10 mouse cellular contexts compared by ENCODE assay signal in genomic region chr10:109861275-109861674, GRCm38 (mm10).
DNase-seq lines count a peak whose midpoint lies in the region; ATAC-seq and TF ChIP-seq lines count a peak whose summit lies in the region.
"Had no signal": no experiment of that assay in that cellular context is flagged by ENCODE, and none has a peak within 500 bp of the region (broad histone marks: within the 10 kb centered on the region; RNA-seq: fewer than 3 reads in every experiment).

No protein-coding gene starts in this region.

- H3K79me2 ChIP-seq in MEL (ENCODE audit: control insufficient read depth, insufficient read depth, low read length, poor library complexity) = no peaks in the 10 kb centered on the region

- TF ChIP-seq POLR2A in kidney, adult 2 months (IDR thresholded peaks at IDR 0.05; ENCODE audit: low read depth, low read length) = no peak
- no peak for TF ChIP-seq POLR2A in MEL (IDR thresholded peaks at IDR 0.05; ENCODE audit: control insufficient read depth in 1 of 2, insufficient read depth in 1 of 2, low read depth in 1 of 2, low read length in 2 of 2, poor library complexity in 1 of 2)

- TF ChIP-seq RAD21 in MEL (IDR thresholded peaks at IDR 0.05; ENCODE audit: low read depth, low read length) = peak; percentile 66

- no peak for TF ChIP-seq EP300 in MEL (IDR thresholded peaks at IDR 0.05; ENCODE audit: low read depth in 1 of 2, low read length in 2 of 2)

- peak; percentile 21; the same call in 1 of the 2 replicates for TF ChIP-seq CTCF in kidney, adult 2 months (conservative IDR thresholded peaks at IDR 0.05; ENCODE audit: insufficient read depth, insufficient read length, low read depth, low read length)
- TF ChIP-seq CTCF in MEL (IDR thresholded peaks at IDR 0.05 in 2 of 3, conservative IDR thresholded peaks at IDR 0.05 in 1 of 3; ENCODE audit: control insufficient read depth in 1 of 3, insufficient read depth in 1 of 3, low read depth in 2 of 3, low read length in 3 of 3, poor library complexity in 1 of 3, severe bottlenecking in 1 of 3) = peak; percentile 6 to 62 (median 36); a peak in 4 of 6 replicates

- no peak for ATAC-seq in kidney, embryonic 16.5 days (ENCODE audit: low FRiP score, low TSS enrichment)
- ATAC-seq in common myeloid progenitor, adult 5-6 weeks (replicated peaks; ENCODE audit: low read depth, poor library complexity, severe bottlenecking) = peak; percentile 82
- peak; percentile 42; the same call in 1 of the 2 replicates for ATAC-seq in midbrain, embryonic 12.5 days (ENCODE audit: low FRiP score, low read depth)
- ATAC-seq: activated CD4-positive, CD25-positive, alpha-beta regulatory T cell, adult 4 months had no signal

- no peaks in the 10 kb centered on the region for H3K4me1 ChIP-seq in kidney, adult 2 months (ENCODE audit: control insufficient read depth, insufficient read depth, low read length)
- no peaks in the 10 kb centered on the region; the same call in 1 of the 2 replicates for H3K4me1 ChIP-seq in kidney, embryonic 16.5 days (ENCODE audit: insufficient read depth, low read length)
- H3K4me1 ChIP-seq in MEL (ENCODE audit: control insufficient read depth in 1 of 2, insufficient read depth in 2 of 2, low read length in 2 of 2) = no peaks in the 10 kb centered on the region
- H3K4me1 ChIP-seq in midbrain, embryonic 12.5 days = no peaks in the 10 kb centered on the region

- intact Hi-C loops in gastrocnemius, postnatal 36 days (cut with DNase I) = loop anchor here (2.0 kb wide), 1 partner anchor 94 kb away; no protein-coding TSS in a partner anchor

- H3K9ac ChIP-seq in kidney, embryonic 16.5 days (replicated peaks; ENCODE audit: low read length) = no peak overlapping the region
- H3K9ac ChIP-seq in MEL (ENCODE audit: control insufficient read depth, low read depth, low read length, poor library complexity, severe bottlenecking) = no peak overlapping the region
- no peak overlapping the region for H3K9ac ChIP-seq in midbrain, embryonic 12.5 days (replicated peaks)

- no peaks in the 10 kb centered on the region; the same call in 1 of the 2 replicates for H3K27me3 ChIP-seq in kidney, adult 2 months (replicated peaks; ENCODE audit: control insufficient read depth, insufficient read depth, low read length)
- H3K27me3 ChIP-seq in kidney, embryonic 16.5 days (ENCODE audit: insufficient read depth, low read length) = no peaks in the 10 kb centered on the region
- no peaks in the 10 kb centered on the region for H3K27me3 ChIP-seq in MEL (ENCODE audit: control insufficient read depth in 1 of 2, insufficient read depth in 2 of 2, low read length in 2 of 2)
- no peaks in the 10 kb centered on the region for H3K27me3 ChIP-seq in midbrain, embryonic 12.5 days

- H3K4me2 ChIP-seq in kidney, embryonic 16.5 days (replicated peaks; ENCODE audit: low read depth, low read length) = no peak overlapping the region
- no peak overlapping the region for H3K4me2 ChIP-seq in midbrain, embryonic 12.5 days (replicated peaks)

- H3K4me3 ChIP-seq in kidney, adult 2 months (ENCODE audit: insufficient read depth, low read depth, low read length) = no peak overlapping the region
- no peak overlapping the region for H3K4me3 ChIP-seq in kidney, embryonic 16.5 days (ENCODE audit: low read length)
- H3K4me3 ChIP-seq in MEL (ENCODE audit: control insufficient read depth in 1 of 2, insufficient read depth in 1 of 2, low read depth in 2 of 2, low read length in 2 of 2) = no peak overlapping the region
- H3K4me3 ChIP-seq in midbrain, embryonic 12.5 days = no peak overlapping the region

- peak; percentile 28 for DNase-seq in kidney, adult 2 months
- peak; percentile 28 for DNase-seq in MEL (ENCODE audit: low read depth, low spot score)
- DNase-seq in cerebellum, postnatal 4 days (ENCODE audit: low spot score in 2 of 2) = no peak
- no peak for DNase-seq in heart, adult 8-10 months (ENCODE audit: low spot score)
- DNase-seq in gastrocnemius, postnatal 36 days = no peak
- DNase-seq: left cerebral cortex, postnatal 4 days had no signal

- H3K9me3 ChIP-seq in kidney, embryonic 16.5 days (ENCODE audit: low read length) = no peaks in the 10 kb centered on the region
- H3K9me3 ChIP-seq in MEL (replicated peaks; ENCODE audit: insufficient read depth, low read length) = no peaks in the 10 kb centered on the region
- H3K9me3 ChIP-seq in midbrain, embryonic 12.5 days = no peaks in the 10 kb centered on the region

- no peak overlapping the region for H3K27ac ChIP-seq in kidney, adult 2 months (ENCODE audit: insufficient read depth, low read depth, low read length)
- no peak overlapping the region for H3K27ac ChIP-seq in kidney, embryonic 16.5 days (ENCODE audit: low read length)
- H3K27ac ChIP-seq in MEL (ENCODE audit: control insufficient read depth, low read depth, low read length) = no peak overlapping the region
- H3K27ac ChIP-seq in midbrain, embryonic 12.5 days (replicated peaks) = no peak overlapping the region

- WGBS in kidney, adult 2 months = 49% methylated on average over 2 of the region's 2 CpGs
- WGBS in kidney, embryonic 16.5 days = 60% methylated on average over 2 of the region's 2 CpGs
- 68% methylated on average over 2 of the region's 2 CpGs for WGBS in midbrain, embryonic 12.5 days

- H3K36me3 ChIP-seq in kidney, adult 2 months (ENCODE audit: control insufficient read depth, insufficient read depth, low read length) = no peaks in the 10 kb centered on the region
- H3K36me3 ChIP-seq in kidney, embryonic 16.5 days (ENCODE audit: insufficient read depth, low read length) = no peaks in the 10 kb centered on the region
- no peaks in the 10 kb centered on the region for H3K36me3 ChIP-seq in MEL (ENCODE audit: control insufficient read depth in 1 of 2, insufficient read depth in 2 of 2, low read length in 2 of 2)
- H3K36me3 ChIP-seq in midbrain, embryonic 12.5 days = no peaks in the 10 kb centered on the region

TF ChIP-seq in MEL, 35 proteins besides CTCF, POLR2A, EP300 and RAD21:
- TF ChIP-seq USF2 (IDR thresholded peaks at IDR 0.05; ENCODE audit: borderline replicate concordance in 1 of 2, insufficient read depth in 1 of 2, low read depth in 1 of 2, low read length in 2 of 2) (no peak), SMC3 (IDR thresholded peaks at IDR 0.05; ENCODE audit: low read depth, low read length) (peak; percentile 60), ZKSCAN1 (IDR thresholded peaks at IDR 0.05; ENCODE audit: low read depth, low read length) (no peak), ZC3H11A (IDR thresholded peaks at IDR 0.05; ENCODE audit: low read depth, low read length) (peak; percentile 19; the same call in 1 of the 2 replicates)

Comparison
In these comparisons a context has a peak if more than half of its experiments do, and no peak if none do; other contexts are left out.
1. DNase-seq: peak in kidney, adult 2 months (single experiment) and MEL (single experiment); none in cerebellum, postnatal 4 days (0 of 2), heart, adult 8-10 months (single experiment) and gastrocnemius, postnatal 36 days (0 of 2).